Comparison of ENCODE assay signal across 9 mouse cellular contexts in genomic region chr16:4896249-4897027, GRCm38 (mm10). TPM values are rescaled to one million over a fixed set of nuclear protein-coding genes. Genes with fewer than 3 reads are reported as not detected.
DNase-seq lines count a peak whose midpoint lies in the region; ATAC-seq and TF ChIP-seq lines count a peak whose summit lies in the region.
"Had no signal": no experiment of that assay in that cellular context is flagged by ENCODE, and none has a peak within 500 bp of the region (broad histone marks: within the 10 kb centered on the region; RNA-seq: fewer than 3 reads in every experiment).

No protein-coding gene starts in this region.

- H3K4me1 ChIP-seq in intestine, postnatal 0 days (replicated peaks; ENCODE audit: control insufficient read depth, insufficient read depth, low read length) = no peaks in the 10 kb centered on the region
- H3K4me1 ChIP-seq in megakaryocyte, embryonic 14.5 days = peaks cover 72% of the 10 kb centered on the region
- H3K4me1 ChIP-seq in forebrain, embryonic 16.5 days (replicated peaks; ENCODE audit: control insufficient read depth, insufficient read depth, low read length) = no peaks in the 10 kb centered on the region

- H3K36me3 ChIP-seq in intestine, postnatal 0 days (ENCODE audit: control insufficient read depth, insufficient read depth) = 0 out of 2 replicates have a peak, but pooled peaks cover 7% of the 10 kb centered on the region
- H3K36me3 ChIP-seq in megakaryocyte, embryonic 14.5 days (replicated peaks; ENCODE audit: low read length) = peaks cover 35% of the 10 kb centered on the region
- no peaks in the 10 kb centered on the region for H3K36me3 ChIP-seq in forebrain, embryonic 16.5 days (ENCODE audit: control insufficient read depth, insufficient read depth)

- 56% methylated on average over 5 of the region's 5 CpGs for WGBS in intestine, postnatal 0 days
- 75% methylated on average over 5 of the region's 5 CpGs for WGBS in forebrain, embryonic 16.5 days

- 0 out of 2 replicates have a peak overlapping the region, but pooled peaks have one; percentile 22 for H3K9ac ChIP-seq in intestine, postnatal 0 days (ENCODE audit: low read depth, low read length)
- no peak overlapping the region for H3K9ac ChIP-seq in forebrain, embryonic 16.5 days (replicated peaks; ENCODE audit: low read depth, low read length)

- no peaks in the 10 kb centered on the region for H3K9me3 ChIP-seq in intestine, postnatal 0 days (ENCODE audit: control insufficient read depth)
- no peaks in the 10 kb centered on the region for H3K9me3 ChIP-seq in megakaryocyte, embryonic 14.5 days
- H3K9me3 ChIP-seq in forebrain, embryonic 16.5 days (ENCODE audit: control insufficient read depth, low read length) = no peaks in the 10 kb centered on the region
- H3K9me3 ChIP-seq: forebrain, embryonic 10.5 days had no signal

- intact Hi-C loops in gastrocnemius, adult 2 months (cut with DNase I) = no loop called here

- H3K27ac ChIP-seq in gastrocnemius, adult 2 months = peak overlapping the region; percentile 76
- peak overlapping the region; percentile 62 for H3K27ac ChIP-seq in intestine, postnatal 0 days (ENCODE audit: low read depth, low read length)
- H3K27ac ChIP-seq in forebrain, embryonic 16.5 days (ENCODE audit: low read length) = no peak overlapping the region
- H3K27ac ChIP-seq: forebrain, embryonic 10.5 days had no signal

- peak; percentile 61 for ATAC-seq in common myeloid progenitor, adult 5-6 weeks (replicated peaks; ENCODE audit: low read depth, poor library complexity, severe bottlenecking)
- ATAC-seq in intestine, postnatal 0 days = peak; percentile 94
- no peak for ATAC-seq in forebrain, embryonic 16.5 days

- DNase-seq in gastrocnemius, adult 2 months = peak; percentile 57
- no peak for DNase-seq in gastrocnemius, postnatal 10 days
- DNase-seq in left cerebral cortex, adult 8-10 months (ENCODE audit: low spot score in 2 of 2) = no peak
- DNase-seq in B cell, adult 2 months = no peak

- TF ChIP-seq CTCF in gastrocnemius, adult 2 months (IDR thresholded peaks at IDR 0.05) = no peak
- TF ChIP-seq CTCF in intestine, postnatal 0 days (IDR thresholded peaks at IDR 0.05; ENCODE audit: low read depth) = no peak

- no peaks in the 10 kb centered on the region for H3K27me3 ChIP-seq in intestine, postnatal 0 days (replicated peaks; ENCODE audit: control insufficient read depth, insufficient read depth, low read length)
- no peaks in the 10 kb centered on the region for H3K27me3 ChIP-seq in megakaryocyte, embryonic 14.5 days (replicated peaks)
- H3K27me3 ChIP-seq in forebrain, embryonic 16.5 days (replicated peaks; ENCODE audit: control insufficient read depth, insufficient read depth, low read length) = no peaks in the 10 kb centered on the region

- no peak overlapping the region for H3K4me2 ChIP-seq in intestine, postnatal 0 days (replicated peaks; ENCODE audit: low read depth)
- H3K4me2 ChIP-seq in forebrain, embryonic 16.5 days (ENCODE audit: low read length) = no peak overlapping the region

- peak overlapping the region; percentile 5 for H3K4me3 ChIP-seq in gastrocnemius, adult 2 months
- no peak overlapping the region for H3K4me3 ChIP-seq in intestine, postnatal 0 days (ENCODE audit: low read depth, low read length)
- peak overlapping the region; percentile 78 for H3K4me3 ChIP-seq in megakaryocyte, embryonic 14.5 days (replicated peaks)
- H3K4me3 ChIP-seq in forebrain, embryonic 16.5 days (replicated peaks; ENCODE audit: low read length) = no peak overlapping the region
- H3K4me3 ChIP-seq: forebrain, embryonic 10.5 days had no signal

RNA-seq across cellular contexts. Expression of gene Mgrn1, which starts 10.4 kb away (rescaled TPM):
- total RNA-seq in gastrocnemius, adult 2 months (2021) = 10 to 100 TPM; 53.5 to 66.1 TPM
- total RNA-seq in gastrocnemius, postnatal 10 days (2021) = 10 to 100 TPM; 62.2 to 68.4 TPM
- 11.2 and 13.5 TPM in 2 replicates for total RNA-seq in common myeloid progenitor, adult 5-6 weeks (2017)
- polyA plus RNA-seq in intestine, postnatal 0 days (2015; fragmentation: Nextera tagmentation; extraction: Ambion mirVana) = 57.8 and 62.8 TPM in 2 replicates
- polyA plus RNA-seq in megakaryocyte, embryonic 14.5 days (2012; ENCODE audit: insufficient read depth, low replicate concordance) = 29.1 and 37.7 TPM in 2 replicates
- 104 and 108 TPM in 2 replicates for polyA plus RNA-seq in forebrain, embryonic 16.5 days (2015; fragmentation: Nextera tagmentation; extraction: Ambion mirVana)
- 100 to 1,000 TPM; 210 to 220 (median 214) TPM for total RNA-seq in left cerebral cortex, adult 8-10 months (2022)

RNA-seq across cellular contexts. Expression of gene Ubald1, which starts 16.3 kb away (rescaled TPM):
- total RNA-seq in gastrocnemius, adult 2 months (2021) = 10 to 100 TPM; 30.3 to 44.8 TPM
- 10 to 100 TPM; 28.1 to 33.4 TPM for total RNA-seq in gastrocnemius, postnatal 10 days (2021)
- 19.6 and 25.8 TPM in 2 replicates for total RNA-seq in common myeloid progenitor, adult 5-6 weeks (2017)
- 22.9 and 24.9 TPM in 2 replicates for polyA plus RNA-seq in intestine, postnatal 0 days (2015; fragmentation: Nextera tagmentation; extraction: Ambion mirVana)
- 336 and 551 TPM in 2 replicates for polyA plus RNA-seq in megakaryocyte, embryonic 14.5 days (2012; ENCODE audit: insufficient read depth, low replicate concordance)
- 49.9 and 51.8 TPM in 2 replicates for polyA plus RNA-seq in forebrain, embryonic 16.5 days (2015; fragmentation: Nextera tagmentation; extraction: Ambion mirVana)
- 10 to 100 TPM; 74.5 to 92.0 (median 80.8) TPM for total RNA-seq in left cerebral cortex, adult 8-10 months (2022)

RNA-seq across cellular contexts. Expression of gene Nudt16l1, which starts 42.1 kb away (rescaled TPM):
- 10 to 100 TPM; 10.5 to 13.7 TPM for total RNA-seq in gastrocnemius, adult 2 months (2021)
- 10 to 100 TPM; 32.6 to 35.2 TPM for total RNA-seq in gastrocnemius, postnatal 10 days (2021)
- total RNA-seq in common myeloid progenitor, adult 5-6 weeks (2017) = 11.5 and 17.5 TPM in 2 replicates
- polyA plus RNA-seq in intestine, postnatal 0 days (2015; fragmentation: Nextera tagmentation; extraction: Ambion mirVana) = 77.7 and 79.5 TPM in 2 replicates
- 13.9 and 30.1 TPM in 2 replicates for polyA plus RNA-seq in megakaryocyte, embryonic 14.5 days (2012; ENCODE audit: insufficient read depth, low replicate concordance)
- 139 and 148 TPM in 2 replicates for polyA plus RNA-seq in forebrain, embryonic 16.5 days (2015; fragmentation: Nextera tagmentation; extraction: Ambion mirVana)
- total RNA-seq in left cerebral cortex, adult 8-10 months (2022) = 10 to 100 TPM; 65.1 to 79.3 (median 69.9) TPM

Comparison
In these comparisons a context has a peak if more than half of its experiments do, and no peak if none do; other contexts are left out.
1. H3K4me3 ChIP-seq: peak in gastrocnemius, adult 2 months (single experiment) and megakaryocyte, embryonic 14.5 days (single experiment); none in intestine, postnatal 0 days (single experiment) and forebrain, embryonic 16.5 days (single experiment).